Mouse (Mus musculus) heart, embryonic 15.5 days (tissue): ENCODE measurements around the gene Dok1. TPM values are rescaled to one million over a fixed set of nuclear protein-coding genes. Genes with fewer than 3 reads are reported as not detected.

Experiments
- ATAC-seq: fragments of 200-750 bp; cut with Nextera tagmentation; replicated peaks from 2 replicates; pipeline ENCODE4 v1.8.0; 2017; ENCODE audit warnings: low read depth, moderate TSS enrichment; ENCODE audit not compliant: insufficient number of reproducible peaks, insufficient read depth, low FRiP score
- H3K27ac ChIP-seq: fragments of 300-500 bp; sonication (generic); 2 replicates; pipeline ENCODE4 v1.5.1; 2015; ENCODE audit warnings: mild to moderate bottlenecking, inconsistent platforms
- H3K27me3 ChIP-seq: fragments of 300-500 bp; sonication (generic); 2 replicates; pipeline ENCODE4 v1.6.1; 2015; ENCODE audit warnings: inconsistent platforms
- H3K36me3 ChIP-seq: fragments of 300-500 bp; sonication (generic); 2 replicates; pipeline ENCODE4 v1.6.1; 2015; ENCODE audit warnings: mild to moderate bottlenecking, inconsistent platforms
- H3K4me1 ChIP-seq: fragments of 300-500 bp; sonication (generic); replicated peaks from 2 replicates; pipeline ENCODE4 v1.6.1; 2015; ENCODE audit warnings: inconsistent platforms
- H3K4me2 ChIP-seq: fragments of 300-500 bp; sonication (generic); 2 replicates; pipeline ENCODE4 v1.6.1; 2015; ENCODE audit warnings: inconsistent platforms, mild to moderate bottlenecking, moderate library complexity
- H3K4me3 ChIP-seq: fragments of 300-500 bp; sonication (generic); 2 replicates; pipeline ENCODE4 v1.5.1; 2015; ENCODE audit warnings: mild to moderate bottlenecking, inconsistent platforms
- H3K9ac ChIP-seq: fragments of 300-500 bp; sonication (generic); 2 replicates; pipeline ENCODE4 v1.6.1; 2015; ENCODE audit warnings: mild to moderate bottlenecking, inconsistent platforms
- H3K9me3 ChIP-seq: fragments of 300-500 bp; sonication (generic); replicated peaks from 2 replicates; pipeline ENCODE4 v1.6.1; 2016; ENCODE audit warnings: inconsistent platforms
- WGBS: fragments of 180-500 bp; shearing (Covaris S2); methylation state at CpG from one replicate; pipeline ENCODE4 v1.1.7; 2015; ENCODE audit warnings: mixed read lengths; 5-methylcytosine and 5-hydroxymethylcytosine counted together
- polyA plus RNA-seq: library from polyadenylated mRNA; unstranded; fragments of >200 nt; fragmentation: Nextera tagmentation; extraction: Ambion mirVana; gene quantifications from 2 replicates; pipeline ENCODE4 v1.2.1, GENCODE M21; 2015

Gene Dok1
- polyA plus RNA-seq, 1 experiment from 2014 or later = 7.1 TPM

DNA sequence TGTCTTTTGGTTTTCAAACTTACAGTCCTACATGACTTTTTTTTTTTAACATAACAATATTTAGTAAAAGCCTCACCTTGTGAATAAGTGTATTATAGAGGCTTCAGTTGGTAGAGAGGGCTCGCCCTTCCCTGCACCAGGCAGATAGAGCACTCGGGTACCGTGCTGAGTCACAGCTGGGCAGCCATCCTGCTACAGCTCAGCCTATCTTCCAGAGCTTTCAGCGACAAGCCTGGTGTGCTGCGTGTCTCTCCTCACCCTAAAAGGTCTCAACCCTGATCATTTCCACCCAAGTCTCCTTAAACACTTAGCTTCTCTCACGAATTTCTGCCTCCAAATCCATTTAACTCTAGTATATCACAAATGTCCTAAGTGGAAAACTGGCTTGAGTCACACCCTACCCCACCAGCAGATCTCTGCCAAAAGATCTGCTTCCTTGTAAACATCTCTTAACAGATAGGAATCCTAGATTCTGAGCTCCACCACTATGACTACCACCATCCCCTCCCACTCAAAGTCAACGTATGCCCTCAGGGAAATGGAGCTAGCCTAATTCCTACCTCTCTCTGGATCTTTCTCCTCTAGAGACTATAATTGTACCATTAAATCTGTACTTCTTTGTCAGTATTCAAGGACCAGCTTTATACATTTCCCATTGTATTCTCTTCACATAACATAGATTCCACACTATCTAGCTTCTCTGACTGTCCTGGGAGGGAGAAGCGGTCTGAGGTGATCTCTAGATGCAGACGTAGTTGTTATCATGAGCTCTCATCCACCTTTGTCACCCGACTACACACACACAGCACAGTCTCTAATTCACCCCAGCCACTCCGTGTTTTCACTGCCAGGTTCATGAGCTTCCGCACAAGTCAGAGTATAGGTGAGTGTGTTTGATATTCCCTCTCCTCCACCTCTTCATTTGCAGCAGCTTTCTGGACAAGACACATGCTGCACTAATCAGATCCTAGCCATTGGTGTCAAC lies 18.5 kb downstream of the Dok1 start:
- Histone ChIP-seq H3K4me2 (no peak overlapping the region), H3K4me1 (peaks cover 3% of the 10 kb centered on the region; the same call in 1 of the 2 replicates), H3K9me3 (no peaks in the 10 kb centered on the region), H3K27me3 (no peaks in the 10 kb centered on the region), H3K4me3 (no peak overlapping the region), H3K36me3 (no peaks in the 10 kb centered on the region), H3K9ac (no peak overlapping the region), H3K27ac (no peak overlapping the region)
- no peak; the same call in 1 of the 2 replicates for ATAC-seq
- WGBS = 44% methylated on average over 12 of the region's 12 CpGs

DNA sequence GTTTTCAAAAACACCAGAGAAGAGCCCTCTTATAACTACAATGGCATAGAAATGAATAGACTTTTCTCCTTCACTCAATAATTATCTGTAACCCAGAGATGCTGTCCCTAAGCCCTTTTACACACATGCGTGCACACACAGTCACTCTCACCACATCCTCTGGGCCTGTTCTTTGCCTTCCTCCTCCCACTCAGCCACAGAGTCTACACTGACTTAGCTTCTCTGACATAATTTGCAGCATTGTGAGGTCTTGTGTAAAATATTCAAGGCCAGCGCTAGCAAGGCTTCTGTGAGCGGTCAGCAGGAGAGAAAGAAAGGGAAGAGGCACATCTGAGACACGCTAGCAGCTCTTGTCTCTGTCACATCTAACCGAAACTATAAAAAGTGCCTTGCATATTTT lies 19.8 kb downstream of the Dok1 start:
- H3K9me3 ChIP-seq = no peaks in the 10 kb centered on the region
- no peak for ATAC-seq
- peaks cover 3% of the 10 kb centered on the region; the same call in 1 of the 2 replicates for H3K4me1 ChIP-seq
- H3K4me2 ChIP-seq = no peak overlapping the region
- H3K4me3 ChIP-seq = no peak overlapping the region
- H3K27me3 ChIP-seq = no peaks in the 10 kb centered on the region
- H3K9ac ChIP-seq = no peak overlapping the region
- H3K27ac ChIP-seq = no peak overlapping the region
- no peaks in the 10 kb centered on the region for H3K36me3 ChIP-seq
- WGBS = 76% methylated on average over 5 of the region's 5 CpGs

DNA sequence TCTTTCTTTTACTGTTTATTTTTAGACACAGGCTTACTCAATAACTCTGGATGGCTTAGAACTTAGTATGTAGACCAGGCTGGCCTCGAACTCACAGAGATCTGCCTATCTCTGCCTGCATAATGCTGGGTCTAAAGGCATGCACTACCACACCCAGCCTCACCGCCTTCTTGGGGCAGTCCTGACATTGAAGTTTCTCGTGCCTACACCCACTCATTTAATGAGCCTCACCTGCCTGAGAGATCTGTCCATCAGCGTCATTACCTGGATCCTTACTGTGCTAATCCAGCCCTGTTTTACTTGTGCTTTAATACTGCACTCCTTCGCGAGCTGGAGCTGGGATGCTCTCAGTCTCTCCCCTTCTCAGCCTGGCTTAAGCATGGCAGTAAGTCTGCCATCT lies 21.5 kb downstream of the Dok1 start:
- Histone ChIP-seq H3K27ac (no peak overlapping the region), H3K9me3 (no peaks in the 10 kb centered on the region), H3K4me1 (no peaks in the 10 kb centered on the region), H3K4me3 (no peak overlapping the region), H3K4me2 (no peak overlapping the region), H3K9ac (no peak overlapping the region), H3K36me3 (no peaks in the 10 kb centered on the region), H3K27me3 (no peaks in the 10 kb centered on the region)
- WGBS = 74% methylated on average over 6 of the region's 6 CpGs
- no peak for ATAC-seq

DNA sequence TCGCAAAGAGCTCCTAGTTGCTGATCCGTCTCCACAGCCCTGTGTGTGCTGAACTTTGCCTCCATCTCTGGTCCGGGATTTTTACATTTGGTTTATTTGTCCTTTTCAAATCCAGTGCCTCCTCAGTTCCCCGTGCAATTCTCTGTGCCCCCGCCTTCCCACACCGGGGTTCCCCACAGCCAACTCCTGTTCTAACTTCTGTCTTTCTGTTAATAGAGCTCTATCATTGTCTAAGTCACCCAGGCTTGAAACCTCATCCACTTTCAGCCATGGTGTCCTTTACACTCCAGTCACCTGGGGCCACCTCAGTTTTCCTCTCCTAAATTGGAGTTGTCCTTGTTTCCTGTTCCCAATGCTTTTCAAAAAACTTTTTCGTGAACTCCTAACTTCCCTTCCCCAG lies 22.0 kb downstream of the Dok1 start:
- Histone ChIP-seq H3K36me3 (no peaks in the 10 kb centered on the region), H3K4me3 (no peak overlapping the region), H3K4me2 (no peak overlapping the region), H3K4me1 (no peaks in the 10 kb centered on the region), H3K27me3 (no peaks in the 10 kb centered on the region), H3K27ac (no peak overlapping the region), H3K9me3 (no peaks in the 10 kb centered on the region), H3K9ac (no peak overlapping the region)
- WGBS = 80% methylated on average over 7 of the region's 7 CpGs
- no peak for ATAC-seq

DNA sequence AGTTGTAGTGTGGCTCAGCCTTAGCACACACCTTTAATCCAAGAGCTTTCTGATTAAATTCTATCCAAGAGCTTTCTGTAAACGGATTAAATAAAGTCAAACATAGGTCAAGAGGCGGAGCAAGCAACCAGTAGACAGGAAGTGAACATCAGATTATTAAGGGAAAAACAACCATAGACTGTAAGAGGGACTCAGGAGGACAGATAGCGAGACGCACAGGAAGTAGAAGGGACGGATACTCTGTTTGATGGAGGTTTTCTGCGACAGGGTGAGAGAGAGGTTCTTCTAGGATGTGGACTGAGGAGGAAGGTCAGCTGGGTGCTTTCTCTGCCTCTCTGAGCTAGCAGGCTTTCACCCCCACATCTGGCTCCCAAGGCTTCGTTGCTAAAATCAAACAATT lies 23.3 kb downstream of the Dok1 start:
- Histone ChIP-seq H3K27me3 (no peaks in the 10 kb centered on the region), H3K36me3 (no peaks in the 10 kb centered on the region), H3K4me3 (no peak overlapping the region), H3K9me3 (no peaks in the 10 kb centered on the region), H3K4me2 (no peak overlapping the region), H3K9ac (no peak overlapping the region), H3K27ac (no peak overlapping the region), H3K4me1 (peaks cover 3% of the 10 kb centered on the region)
- 43% methylated on average over 7 of the region's 7 CpGs for WGBS
- ATAC-seq = no peak

DNA sequence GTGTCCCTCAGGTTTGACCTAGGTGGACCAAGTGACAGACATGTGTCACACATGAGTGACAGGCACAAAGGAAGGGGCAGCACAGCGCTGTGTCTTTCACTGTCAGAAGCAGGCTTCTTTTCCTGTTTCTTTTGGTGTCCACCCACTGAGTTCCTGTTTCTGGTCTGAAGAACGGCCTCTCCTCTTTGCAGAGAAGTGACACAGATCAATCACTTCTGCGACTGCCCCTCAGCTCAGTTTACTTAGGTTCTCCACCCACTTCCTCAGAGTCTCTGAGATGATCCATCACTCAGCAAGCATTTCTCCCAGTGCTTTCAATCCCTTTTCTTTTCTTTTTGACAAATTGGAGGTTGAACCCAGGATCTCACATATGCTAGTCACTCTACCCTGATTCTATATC lies 24.6 kb downstream of the Dok1 start:
- Histone ChIP-seq H3K4me1 (peaks cover 12% of the 10 kb centered on the region), H3K4me3 (no peak overlapping the region), H3K4me2 (no peak overlapping the region), H3K27me3 (no peaks in the 10 kb centered on the region), H3K9ac (no peak overlapping the region), H3K27ac (no peak overlapping the region), H3K9me3 (no peaks in the 10 kb centered on the region), H3K36me3 (no peaks in the 10 kb centered on the region)
- no peak for ATAC-seq
- 57% methylated on average over 3 of the region's 3 CpGs for WGBS

DNA sequence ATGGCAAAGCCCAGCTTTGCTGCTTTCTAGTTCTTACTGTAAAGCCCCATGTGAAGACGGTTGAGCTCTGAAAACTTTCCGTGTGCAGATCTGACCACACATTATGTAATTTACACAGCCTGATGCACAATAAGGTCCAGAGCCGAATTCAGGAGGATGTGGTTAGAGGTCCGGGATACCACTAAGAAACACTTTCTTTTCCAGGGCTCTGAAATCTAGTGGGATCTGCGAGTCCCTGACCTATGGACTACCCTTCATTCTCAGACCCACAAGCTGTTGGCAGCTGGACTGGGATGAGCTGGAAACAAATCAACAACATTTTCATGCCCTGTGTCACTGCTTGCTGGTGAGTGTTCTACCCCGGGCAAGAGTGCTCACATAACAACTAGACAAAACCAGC lies 27.2 kb downstream of the Dok1 start:
- H3K36me3 ChIP-seq = no peaks in the 10 kb centered on the region
- no peak overlapping the region for H3K27ac ChIP-seq
- peaks cover 12% of the 10 kb centered on the region for H3K4me1 ChIP-seq
- WGBS = 81% methylated on average over 6 of the region's 6 CpGs
- no peaks in the 10 kb centered on the region for H3K9me3 ChIP-seq
- no peak overlapping the region for H3K4me3 ChIP-seq
- H3K9ac ChIP-seq = no peak overlapping the region
- no peak for ATAC-seq
- H3K4me2 ChIP-seq = no peak overlapping the region
- no peaks in the 10 kb centered on the region for H3K27me3 ChIP-seq

DNA sequence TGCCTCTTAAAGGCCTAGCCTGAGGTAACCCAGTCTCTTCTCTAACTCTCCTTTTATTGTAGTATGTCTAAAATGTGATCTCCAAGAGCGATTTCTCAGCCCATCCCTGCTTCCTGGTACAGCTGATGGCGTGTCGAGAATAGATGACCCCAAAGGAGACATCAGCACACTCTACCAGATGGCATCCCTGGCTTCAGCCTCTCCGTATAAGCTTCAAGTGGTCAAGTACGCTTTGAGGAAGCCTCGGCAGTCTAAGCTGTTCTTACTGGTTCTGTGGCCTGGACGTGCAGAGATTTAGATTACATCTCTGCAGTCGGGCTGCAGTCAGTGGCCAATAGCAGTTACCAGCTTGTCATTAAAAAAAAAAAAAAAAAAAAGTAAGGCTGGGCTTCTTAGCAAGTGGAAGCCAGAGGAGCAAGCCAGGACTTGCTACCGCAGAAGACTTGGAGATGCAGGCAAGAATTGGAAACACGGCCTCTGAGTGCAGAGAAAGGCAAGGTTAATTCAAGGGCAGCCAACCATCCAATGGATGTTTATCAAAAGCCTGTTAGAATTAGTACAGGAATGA lies 27.7 kb downstream of the Dok1 start:
- H3K36me3 ChIP-seq = no peaks in the 10 kb centered on the region
- H3K4me3 ChIP-seq = no peak overlapping the region
- H3K4me1 ChIP-seq = peaks cover 12% of the 10 kb centered on the region
- H3K4me2 ChIP-seq = no peak overlapping the region
- no peak overlapping the region for H3K9ac ChIP-seq
- peak overlapping the region; percentile 44 for H3K27ac ChIP-seq
- no peaks in the 10 kb centered on the region for H3K27me3 ChIP-seq
- no peaks in the 10 kb centered on the region for H3K9me3 ChIP-seq
- ATAC-seq = no peak
- WGBS = 79% methylated on average over 10 of the region's 10 CpGs

DNA sequence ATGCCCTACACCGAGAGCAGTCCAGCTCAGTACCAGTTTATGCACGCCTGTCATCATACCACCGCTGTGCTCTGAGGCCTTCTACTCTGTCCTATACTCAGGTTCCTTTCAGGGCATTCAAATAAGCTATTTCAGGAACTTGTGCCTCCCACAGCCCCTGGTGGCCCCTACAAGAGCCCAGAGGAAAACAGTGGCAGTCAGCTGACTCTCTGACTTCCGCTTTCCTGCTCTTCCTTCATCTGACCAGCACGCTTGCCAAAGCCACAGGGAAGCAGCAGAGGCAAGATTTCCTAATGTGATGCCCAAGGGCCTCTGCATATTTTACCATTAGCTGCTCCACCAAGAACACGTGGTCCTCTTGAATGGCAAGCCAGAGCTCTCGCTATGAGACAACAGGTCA lies 28.4 kb downstream of the Dok1 start:
- H3K4me2 ChIP-seq = peak overlapping the region; percentile 22
- peak; percentile 57 for ATAC-seq
- peak overlapping the region; percentile 44 for H3K27ac ChIP-seq
- no peaks in the 10 kb centered on the region for H3K9me3 ChIP-seq
- H3K4me3 ChIP-seq = no peak overlapping the region
- no peaks in the 10 kb centered on the region for H3K27me3 ChIP-seq
- 30% methylated on average over 7 of the region's 7 CpGs for WGBS
- H3K4me1 ChIP-seq = peaks cover 12% of the 10 kb centered on the region
- no peaks in the 10 kb centered on the region for H3K36me3 ChIP-seq
- no peak overlapping the region for H3K9ac ChIP-seq

DNA sequence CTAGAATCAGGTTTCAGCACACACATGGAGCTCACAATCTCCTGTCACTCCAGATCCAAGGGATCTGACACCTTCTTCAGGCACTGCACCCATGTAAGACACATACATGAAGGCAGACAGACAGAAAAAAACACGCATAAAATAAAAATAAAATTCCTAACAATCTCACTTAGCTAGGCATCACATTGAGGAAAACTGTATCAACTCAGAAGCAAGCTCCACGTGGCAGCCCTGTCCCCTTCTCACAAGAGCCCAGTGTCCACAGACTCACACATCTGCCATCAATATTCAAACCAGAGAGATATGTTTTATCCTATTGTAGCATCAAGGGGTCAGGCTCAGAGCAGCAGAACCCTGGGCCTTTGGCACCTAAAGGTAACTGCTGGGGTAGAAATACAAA lies 29.0 kb downstream of the Dok1 start:
- no peaks in the 10 kb centered on the region for H3K9me3 ChIP-seq
- H3K9ac ChIP-seq = no peak overlapping the region
- H3K27me3 ChIP-seq = no peaks in the 10 kb centered on the region
- H3K4me2 ChIP-seq = peak overlapping the region; percentile 22
- 77% methylated on average over 2 of the region's 2 CpGs for WGBS
- H3K36me3 ChIP-seq = no peaks in the 10 kb centered on the region
- H3K4me3 ChIP-seq = no peak overlapping the region
- no peak for ATAC-seq
- peak overlapping the region; percentile 44; the same call in 1 of the 2 replicates for H3K27ac ChIP-seq
- peaks cover 12% of the 10 kb centered on the region for H3K4me1 ChIP-seq

DNA sequence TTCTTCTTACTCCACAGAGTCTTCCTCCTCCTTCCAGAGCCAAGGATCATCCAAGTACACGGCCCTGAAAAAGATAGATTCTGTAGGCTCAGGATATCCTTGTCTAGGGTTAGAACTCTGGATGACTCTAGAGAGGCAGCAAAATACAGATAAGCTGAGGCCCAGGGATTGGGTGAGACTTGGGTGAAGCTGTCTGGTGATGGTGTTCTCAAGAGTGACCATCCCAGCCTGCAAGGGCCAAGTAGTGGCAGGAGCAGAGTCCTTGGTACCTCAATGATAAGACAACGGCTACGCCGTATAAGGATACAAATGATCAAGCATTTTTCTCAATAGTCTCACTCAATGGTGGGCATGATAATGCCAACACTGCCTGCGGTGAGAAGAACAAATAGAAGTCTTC lies 29.4 kb downstream of the Dok1 start:
- Histone ChIP-seq H3K4me2 (no peak overlapping the region), H3K4me3 (no peak overlapping the region), H3K9ac (no peak overlapping the region), H3K4me1 (peaks cover 12% of the 10 kb centered on the region), H3K36me3 (no peaks in the 10 kb centered on the region), H3K9me3 (no peaks in the 10 kb centered on the region), H3K27ac (no peak overlapping the region), H3K27me3 (no peaks in the 10 kb centered on the region)
- WGBS = 84% methylated on average over 5 of the region's 5 CpGs
- no peak for ATAC-seq

DNA sequence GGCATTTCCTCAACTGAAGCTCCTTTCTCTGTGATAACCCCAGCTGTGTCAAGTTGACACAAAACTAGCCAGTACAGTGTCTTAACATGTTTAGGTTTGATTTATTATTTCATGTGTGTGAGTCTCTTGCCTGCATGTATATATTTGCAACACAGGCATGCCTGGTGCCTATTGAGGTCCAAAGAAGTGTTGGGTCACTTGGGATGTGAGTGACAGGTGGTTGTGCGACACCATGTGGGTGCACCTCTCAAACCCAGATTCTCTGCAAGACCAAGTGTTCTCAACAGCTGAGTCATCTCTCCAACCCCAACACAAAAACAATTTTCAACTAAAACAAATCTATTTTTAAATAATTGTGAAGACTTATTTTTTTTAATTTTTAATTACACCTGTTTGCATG lies 30.2 kb downstream of the Dok1 start:
- Histone ChIP-seq H3K4me1 (peaks cover 12% of the 10 kb centered on the region), H3K36me3 (no peaks in the 10 kb centered on the region), H3K27ac (no peak overlapping the region), H3K27me3 (no peaks in the 10 kb centered on the region), H3K4me2 (no peak overlapping the region), H3K9ac (no peak overlapping the region), H3K9me3 (no peaks in the 10 kb centered on the region), H3K4me3 (no peak overlapping the region)
- WGBS = 85% methylated on average over 1 of the region's 1 CpGs
- no peak for ATAC-seq
